Mouse (Mus musculus) frontal cortex, postnatal 36 days (tissue): ENCODE measurements around the gene Tas2r126.
"Not testable (repeated sequence)": the region's sequence is repeated elsewhere in the genome, so short reads cannot be mapped to it uniquely, and the experiment has no call there.

Source experiments
- DNase-seq, 2 experiments: peaks; one replicate each; pipeline ENCODE4 v3.0.0; 2022; ENCODE audit warnings: low spot score in 2 of 2

Tas2r126 gene

DNA sequence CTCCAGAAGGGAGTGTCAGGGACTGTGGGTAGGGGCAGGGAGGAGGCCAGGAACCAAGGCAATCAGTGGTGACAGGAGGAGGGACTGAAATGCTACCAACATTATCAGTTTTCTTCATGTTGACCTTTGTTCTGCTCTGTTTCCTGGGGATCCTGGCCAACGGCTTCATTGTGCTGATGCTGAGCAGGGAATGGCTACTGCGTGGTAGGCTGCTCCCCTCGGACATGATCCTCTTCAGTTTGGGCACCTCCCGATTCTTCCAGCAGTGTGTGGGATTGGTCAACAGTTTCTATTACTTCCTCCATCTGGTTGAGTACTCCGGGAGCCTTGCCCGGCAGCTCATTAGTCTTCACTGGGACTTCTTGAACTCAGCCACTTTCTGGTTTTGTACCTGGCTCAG lies at the start of gene Tas2r126:
Gene Tas2r126, plus strand, starts transcription at position 90 of the 400 bp plus-strand sequence.
- no peak for DNase-seq

DNA sequence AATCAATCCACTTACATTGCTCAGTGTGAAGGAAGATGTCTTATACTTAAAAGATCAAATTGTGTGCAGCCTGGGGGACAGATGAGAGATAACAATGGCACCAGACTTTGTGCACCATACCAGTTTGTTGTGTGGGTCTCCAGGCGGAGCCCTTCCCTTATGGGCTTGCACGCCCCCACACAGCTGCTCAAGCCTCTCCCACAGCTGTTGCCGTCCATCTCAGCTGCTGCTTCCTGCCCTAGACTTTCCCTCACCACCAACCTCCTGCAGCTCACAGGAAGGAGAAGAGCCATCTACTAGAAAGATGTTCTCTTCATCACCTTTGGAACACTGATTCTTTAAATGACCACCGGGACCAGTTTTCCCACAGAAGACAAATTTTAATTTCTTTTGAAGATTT lies 48.7 kb upstream of the Tas2r126 start:
- DNase-seq = peak in 1 of 2 experiments; percentile 45

DNA sequence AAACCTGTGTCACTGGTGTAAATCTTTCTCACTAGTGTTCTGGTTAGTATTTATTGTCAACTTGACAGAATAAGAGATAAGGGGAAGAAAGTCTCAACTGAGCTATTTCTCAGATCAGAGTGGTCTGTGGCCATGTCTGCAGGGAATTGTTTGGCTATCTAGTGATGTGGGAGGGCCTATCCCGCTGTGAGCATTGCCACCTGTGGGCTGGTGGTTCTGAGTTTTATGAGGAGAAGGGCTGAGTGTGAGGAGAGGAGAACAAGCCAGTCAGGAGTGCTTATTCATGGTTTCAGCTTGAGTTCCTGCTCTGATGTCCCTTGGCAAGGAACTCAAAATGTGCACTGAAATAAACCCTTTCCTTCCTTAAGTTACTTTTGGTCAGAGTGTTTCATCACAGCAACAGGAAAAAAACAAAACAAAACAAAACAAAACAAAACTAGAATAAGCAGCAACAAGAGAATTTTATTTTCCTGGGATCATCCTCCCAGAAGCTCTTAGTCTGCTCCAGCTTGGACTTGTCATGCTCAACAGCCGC lies 42.5 kb upstream of the Tas2r126 start:
- DNase-seq = no peak

DNA sequence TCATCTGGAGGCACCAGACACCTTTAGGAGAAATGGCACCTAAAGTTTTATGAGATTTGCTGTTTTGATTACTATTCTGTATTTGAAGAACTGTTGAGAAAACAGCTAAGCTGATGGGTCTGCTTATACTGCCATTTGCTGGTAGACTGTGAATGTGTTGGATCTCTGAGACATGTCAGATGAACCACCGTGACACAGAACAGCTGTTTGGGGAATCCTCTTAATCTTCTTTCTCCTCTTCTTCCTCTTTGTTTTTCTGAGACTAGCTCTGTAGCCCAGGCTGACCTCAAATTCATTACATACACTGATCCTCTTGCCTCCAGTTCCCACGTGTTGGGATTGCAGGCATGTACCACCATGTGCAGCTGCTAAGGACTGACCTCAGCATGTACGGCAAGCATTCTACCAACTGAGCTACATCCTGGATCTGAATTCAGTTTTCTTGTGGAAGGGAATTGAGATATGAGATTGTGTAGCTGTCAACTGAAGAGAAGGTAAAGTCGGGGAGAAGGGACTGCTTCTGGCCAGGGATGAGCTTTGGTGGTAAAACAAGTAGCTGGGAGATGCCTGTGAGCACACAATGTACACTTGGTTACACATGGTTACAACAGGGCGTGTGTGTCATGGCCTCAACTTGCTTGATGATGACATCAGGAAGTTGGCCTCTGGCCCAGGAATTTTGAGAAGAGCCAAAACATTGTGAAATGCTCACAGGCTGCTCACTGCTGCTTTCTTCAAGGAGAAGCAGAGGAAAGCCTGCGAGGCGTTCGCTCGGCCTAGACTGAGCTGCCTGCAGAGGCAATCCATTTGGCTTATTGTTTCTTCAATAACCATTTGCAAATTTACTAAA lies 38.1 kb upstream of the Tas2r126 start:
- DNase-seq = peak in 1 of 2 experiments; percentile 28

DNA sequence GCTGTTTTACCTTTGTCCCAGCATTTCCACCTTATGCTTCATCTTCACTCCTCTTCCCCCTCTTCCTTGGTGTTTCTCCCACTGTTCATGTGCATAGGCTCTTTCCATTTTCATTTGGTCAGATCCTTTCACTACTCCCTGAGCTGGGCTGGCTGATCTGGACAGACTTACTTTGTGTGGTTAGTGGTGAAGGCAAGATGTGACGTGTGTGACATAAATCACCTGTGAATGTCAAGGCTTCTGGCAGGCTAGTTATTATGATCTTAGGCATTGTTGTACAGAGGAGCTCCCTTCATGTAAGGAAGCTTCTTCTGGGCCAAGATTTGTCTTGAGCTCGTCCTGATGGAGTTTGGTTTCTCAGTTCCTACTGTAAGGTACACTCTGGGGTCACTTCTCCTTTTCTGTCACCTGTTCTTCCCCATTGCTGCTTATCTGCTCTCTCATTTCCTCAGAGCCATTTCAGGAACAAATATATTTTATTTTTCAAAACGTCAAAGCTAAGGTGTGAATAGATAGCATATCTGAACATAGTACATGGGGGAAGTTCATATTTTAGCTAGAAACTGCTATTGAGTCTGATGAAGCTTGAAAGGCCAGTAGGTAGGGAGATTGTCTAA lies 37.2 kb upstream of the Tas2r126 start:
- no peak for DNase-seq

DNA sequence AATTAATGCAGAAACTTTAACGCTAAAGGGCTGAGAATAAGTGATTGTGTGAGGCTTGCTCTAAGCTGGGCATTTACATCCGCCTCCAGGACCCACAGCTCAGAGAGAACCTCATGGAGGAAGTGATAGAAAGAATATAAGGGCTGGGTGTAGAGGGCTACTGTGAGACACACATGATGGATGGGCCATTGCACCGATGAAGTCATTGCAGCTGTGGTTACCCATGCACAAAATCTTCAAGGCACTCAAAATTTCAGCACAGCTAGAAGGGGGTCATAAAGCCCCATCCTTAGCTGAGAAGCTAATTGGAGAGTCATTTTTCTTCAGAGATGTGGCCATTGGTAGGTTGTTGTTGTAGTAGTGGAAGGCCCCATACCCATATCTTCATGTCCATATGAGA lies 36.0 kb upstream of the Tas2r126 start:
- DNase-seq = no peak

DNA sequence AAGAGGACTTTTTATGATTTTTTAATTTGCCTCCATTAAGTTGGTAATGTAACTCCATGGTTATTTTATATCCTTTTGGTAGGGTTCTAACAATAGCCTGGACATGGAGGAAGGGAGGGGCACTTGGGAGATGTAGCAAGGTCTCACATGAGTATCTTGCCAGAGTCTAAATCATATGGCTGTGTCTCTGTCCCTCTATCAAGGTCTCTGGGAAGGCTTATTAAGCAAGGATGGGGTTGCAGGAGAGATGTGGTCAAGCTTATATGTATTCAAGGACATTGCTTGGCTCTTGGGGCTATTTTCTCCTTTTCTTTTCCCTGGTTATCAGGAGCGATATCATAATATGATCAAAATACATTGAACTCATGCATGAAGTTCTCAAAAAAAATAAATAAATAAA lies 35.3 kb upstream of the Tas2r126 start:
- no peak for DNase-seq

DNA sequence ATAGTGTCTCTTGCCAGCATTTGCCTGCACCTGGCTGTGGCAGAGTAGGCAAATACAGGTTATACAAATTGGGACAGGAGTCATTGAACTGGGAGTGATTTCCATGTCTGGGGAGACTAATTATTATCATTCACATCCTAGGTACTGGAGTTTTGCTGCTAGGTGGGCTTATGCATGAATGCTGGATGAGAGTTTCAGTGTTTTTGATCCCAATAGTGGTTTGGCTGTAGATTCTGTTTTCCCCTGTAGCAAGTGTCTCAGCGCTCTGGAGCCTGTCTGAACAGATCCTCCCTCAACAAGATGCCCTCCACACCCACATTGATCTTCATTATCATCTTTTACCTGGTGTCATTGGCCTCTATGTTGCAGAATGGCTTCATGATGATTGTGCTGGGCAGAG lies 34.4 kb upstream of the Tas2r126 start, which contains the start of gene Tas2r143:
Gene Tas2r143, plus strand, starts transcription at position 301 of the 400 bp plus-strand sequence.
- DNase-seq = no peak

DNA sequence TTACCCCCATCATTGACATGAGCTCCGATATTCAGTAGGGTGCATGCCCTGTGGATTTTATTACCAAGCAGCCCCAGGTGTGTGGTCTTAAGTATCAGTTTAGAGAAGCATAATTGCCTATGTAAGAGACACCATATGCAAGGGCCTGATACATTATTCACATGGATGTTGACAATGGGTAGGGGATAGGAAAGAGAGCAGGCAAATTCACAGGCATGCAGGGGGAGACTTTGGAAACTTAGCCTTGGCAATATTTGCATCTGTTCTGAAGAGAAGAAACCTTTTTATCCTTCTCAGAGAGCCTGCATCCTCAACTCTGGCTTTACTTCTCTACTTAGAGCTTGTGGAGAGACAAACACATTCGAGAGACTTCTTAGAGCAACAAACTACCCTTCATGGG lies 29.2 kb upstream of the Tas2r126 start, which contains the start of gene Tas2r135:
Gene Tas2r135, plus strand, starts transcription at position 301 of the 400 bp plus-strand sequence.
- DNase-seq = no peak

DNA sequence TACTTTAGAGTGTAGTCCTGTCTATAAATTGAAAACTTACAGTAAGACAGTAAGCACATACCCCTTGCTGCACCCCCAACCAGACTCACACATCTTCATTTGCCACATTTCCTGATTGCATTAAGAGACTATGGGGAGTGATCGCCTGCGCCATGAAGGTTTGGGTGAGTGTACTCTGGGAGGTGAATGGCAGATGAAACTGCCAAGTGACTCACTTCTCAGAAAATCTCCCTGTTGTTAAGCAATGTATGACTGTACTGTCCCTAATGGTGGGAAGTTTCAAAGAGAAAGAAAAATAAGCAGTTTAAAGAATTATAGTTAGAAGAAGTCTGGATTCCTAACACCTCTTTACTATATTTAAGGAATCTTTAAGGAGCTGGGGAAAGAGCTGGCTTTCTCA lies 14.9 kb upstream of the Tas2r126 start:
- DNase-seq = no peak

DNA sequence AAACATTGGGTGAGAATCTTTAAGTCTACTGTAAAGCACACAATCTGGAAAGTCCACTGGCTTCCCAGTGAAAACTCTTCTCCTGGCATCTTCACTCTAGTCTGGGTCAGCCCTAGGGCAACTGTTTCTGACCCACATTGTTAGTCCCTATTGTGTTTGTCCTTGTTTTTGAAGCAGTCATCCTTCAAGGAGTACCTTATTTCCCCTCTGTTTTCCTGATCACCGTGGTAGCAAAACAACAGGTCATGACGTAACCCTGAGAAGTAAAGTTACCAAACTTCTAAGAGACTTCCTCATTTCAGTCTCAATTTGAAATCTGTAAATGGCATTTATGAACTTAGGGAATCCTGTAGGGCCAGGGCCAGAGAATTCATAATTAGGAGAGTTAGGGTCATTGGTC lies 12.9 kb upstream of the Tas2r126 start:
- DNase-seq = no peak

DNA sequence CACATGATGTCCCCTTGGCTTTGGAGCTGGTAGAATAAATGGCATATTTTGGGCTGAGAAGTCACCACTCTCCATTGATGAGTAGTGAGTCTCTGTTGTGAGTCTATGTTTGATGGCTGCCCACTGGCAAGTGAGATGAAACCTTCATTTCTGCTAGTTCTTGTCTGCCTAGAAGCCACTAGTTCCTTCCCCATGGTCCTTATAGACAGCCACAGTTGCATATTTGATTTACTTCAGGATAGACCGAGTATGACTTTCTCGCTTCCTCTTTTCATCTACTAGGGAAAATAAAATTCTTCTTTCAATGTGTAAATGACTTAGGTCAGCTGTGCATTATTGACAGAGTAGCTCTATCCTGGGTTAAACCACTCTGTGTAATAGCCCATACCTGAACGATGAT lies 9.9 kb upstream of the Tas2r126 start:
- no peak for DNase-seq

DNA sequence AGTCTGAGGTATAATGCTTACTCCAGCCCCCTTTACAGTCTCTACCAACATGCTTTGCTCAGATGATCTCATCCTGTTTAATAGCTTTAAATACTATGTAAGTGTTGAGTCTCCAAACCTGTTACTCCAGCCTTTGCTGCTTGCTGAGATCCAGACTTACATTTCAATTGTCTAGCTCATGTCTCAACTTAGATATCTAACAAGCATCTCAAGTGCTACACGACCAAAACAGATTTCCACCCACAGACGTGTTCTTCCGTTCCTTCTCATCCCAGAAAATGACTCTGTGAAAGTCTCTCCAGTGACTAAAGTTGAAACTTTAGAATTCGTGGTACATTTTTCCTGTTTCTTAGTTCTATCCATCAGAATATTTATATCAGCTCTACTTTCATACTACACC lies 8.0 kb upstream of the Tas2r126 start:
- DNase-seq = peak in 1 of 2 experiments; percentile 26

DNA sequence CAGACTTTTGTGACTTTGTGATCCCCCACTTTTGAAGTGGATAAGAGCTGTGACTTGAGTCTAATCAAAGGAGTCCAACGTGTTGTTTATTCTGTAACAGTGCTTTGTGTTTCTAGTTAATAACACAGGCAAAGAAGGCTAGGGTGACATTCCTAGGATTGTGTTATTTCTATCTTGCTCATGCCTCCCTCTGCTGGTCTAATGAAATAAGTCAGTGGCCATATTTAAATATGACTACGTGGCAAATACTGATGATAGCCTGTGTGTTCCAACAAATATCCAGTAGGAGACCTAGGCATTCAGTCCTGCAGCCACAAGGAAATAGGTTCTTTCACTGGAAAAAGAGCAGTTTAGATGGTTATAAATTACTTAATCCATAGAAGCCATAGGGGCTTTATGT lies 781 bp upstream of the Tas2r126 start:
- DNase-seq = no peak

DNA sequence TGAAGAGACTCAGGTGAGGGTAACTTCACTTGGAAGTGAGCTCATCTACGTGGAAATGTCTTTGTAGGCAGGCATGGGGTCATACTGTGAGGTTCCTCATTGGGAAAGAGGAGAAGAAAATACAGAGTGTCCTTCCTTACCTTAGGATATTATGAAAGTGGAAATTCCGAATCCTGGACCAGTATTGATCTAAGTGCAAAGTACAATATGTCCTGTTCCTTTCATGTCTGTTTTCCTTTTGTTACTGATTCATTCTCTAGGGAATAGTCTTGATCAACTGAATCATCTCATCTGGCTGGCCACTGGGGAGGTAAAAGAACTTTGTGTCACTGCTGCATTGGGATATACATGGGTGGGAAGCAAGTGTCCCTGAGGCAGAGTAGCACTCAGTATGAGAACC lies 1.2 kb downstream of the Tas2r126 start:
- DNase-seq = no peak

DNA sequence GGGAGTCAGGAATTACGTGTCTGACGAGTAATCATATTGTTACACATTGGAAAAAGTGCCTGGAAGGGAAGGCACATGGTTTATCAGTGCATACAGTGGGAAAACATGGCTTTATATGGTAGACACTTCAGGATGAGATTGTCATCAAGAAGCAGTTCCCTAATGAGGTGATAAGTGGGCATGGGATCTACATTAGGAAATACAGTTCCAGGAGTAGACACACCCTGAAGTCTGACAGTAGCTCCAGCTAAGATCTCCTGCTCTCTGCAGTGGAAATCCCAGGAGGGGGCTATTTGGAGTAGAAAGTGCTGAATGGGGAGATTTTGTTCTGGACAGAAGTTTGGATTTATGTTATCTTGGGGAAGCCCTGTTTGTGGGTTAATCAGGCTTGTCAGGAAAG lies 7.1 kb downstream of the Tas2r126 start:
- no peak for DNase-seq

DNA sequence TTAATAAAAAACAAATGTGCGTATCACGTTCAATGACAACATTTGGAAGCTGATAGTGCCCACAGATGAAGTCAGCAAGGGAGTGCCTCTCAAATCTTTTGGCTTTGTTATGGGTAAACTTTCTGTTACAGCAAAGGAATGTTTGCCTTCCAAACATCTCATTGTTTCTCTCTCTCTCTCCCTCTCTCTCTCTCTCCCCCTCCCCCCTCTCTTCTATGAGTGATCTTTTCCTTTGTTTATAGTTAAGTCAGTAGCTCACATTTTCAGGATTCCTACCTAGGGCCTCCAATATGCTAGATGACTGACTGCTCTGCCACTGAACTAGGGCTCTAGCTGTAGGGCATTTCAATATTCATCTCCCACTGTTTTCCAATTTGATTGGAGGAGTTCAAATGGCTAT lies 10.2 kb downstream of the Tas2r126 start:
- DNase-seq = no peak

DNA sequence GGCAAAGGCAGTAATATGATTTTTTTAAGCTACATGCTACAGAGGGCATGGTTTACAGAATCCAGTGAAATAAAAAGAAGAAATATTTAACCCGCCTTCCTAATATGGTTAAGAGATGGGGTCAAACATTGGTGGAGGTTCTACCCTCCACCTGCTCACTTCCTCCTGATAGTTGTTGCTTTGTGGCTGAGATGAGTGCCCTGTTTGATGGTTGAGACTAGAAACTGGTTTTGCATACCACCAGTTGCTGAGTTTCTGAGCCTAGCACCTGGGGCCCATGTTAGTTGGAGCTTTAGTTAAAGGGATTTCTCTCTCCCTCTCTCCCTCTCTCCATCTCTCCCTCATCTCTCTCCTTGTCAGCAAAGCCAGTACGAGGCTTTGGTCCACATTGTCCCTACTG lies 13.0 kb downstream of the Tas2r126 start:
- no peak for DNase-seq

DNA sequence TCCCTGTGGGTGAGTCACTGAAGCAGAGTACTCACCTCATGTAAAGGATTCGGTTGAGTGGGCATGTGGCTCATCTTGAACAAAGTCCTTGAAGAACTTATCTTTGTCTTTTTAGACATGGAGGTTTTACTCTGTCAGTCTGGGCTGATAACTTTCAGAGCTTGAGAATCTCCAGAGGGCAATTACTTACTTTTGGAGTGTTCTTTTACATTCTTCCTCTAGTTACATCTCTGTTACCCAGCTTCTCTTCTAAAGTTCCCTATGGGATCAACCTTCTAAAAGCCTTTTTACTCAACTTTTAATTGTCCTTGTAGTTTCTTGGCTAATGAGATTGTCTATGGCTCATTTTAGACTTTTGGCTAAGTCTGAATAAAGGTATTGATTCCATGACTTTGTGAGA lies 30.8 kb downstream of the Tas2r126 start, which contains the start of gene Olfr458:
Gene Olfr458, minus strand, starts transcription at position 101 of the 400 bp plus-strand sequence.
- DNase-seq = no peak

DNA sequence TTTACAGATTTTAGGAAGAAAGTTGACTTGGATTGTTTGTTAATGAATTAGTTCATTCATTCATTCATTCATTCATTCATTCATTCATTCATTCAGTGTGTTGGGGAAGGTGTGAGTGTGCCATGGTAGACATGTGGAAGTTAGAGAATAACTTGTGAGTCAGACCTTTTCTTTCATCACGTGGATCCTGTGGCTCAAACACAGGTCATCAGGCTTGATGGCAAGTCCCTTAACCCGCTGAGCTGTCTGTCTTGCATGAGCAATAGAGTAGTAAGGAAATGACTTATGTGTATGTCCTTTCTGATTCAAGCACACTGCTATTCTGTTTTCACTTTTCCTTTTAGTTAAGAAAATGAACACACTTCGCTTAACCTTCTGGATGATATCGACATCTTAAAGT lies 36.2 kb downstream of the Tas2r126 start:
- DNase-seq = no peak

DNA sequence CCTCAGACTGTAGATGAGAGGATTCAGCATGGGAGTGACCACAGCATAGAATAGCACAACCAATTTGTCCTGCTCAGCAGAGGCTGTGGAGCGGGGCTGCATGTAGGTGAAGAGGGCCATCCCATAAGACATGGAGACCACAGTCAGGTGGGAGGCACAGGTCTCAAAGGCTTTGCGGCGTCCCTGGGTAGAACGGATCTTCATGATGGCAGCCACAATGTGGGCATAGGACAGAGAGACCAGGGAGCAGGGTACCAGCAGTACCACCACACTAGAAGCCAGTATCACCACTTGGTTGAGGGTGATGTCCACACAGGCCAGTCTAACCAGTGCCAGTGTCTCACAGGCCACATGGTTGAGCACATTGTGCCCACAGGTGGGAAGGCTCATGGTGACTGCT lies 37.0 kb downstream of the Tas2r126 start:
- DNase-seq = not testable (repeated sequence)

DNA sequence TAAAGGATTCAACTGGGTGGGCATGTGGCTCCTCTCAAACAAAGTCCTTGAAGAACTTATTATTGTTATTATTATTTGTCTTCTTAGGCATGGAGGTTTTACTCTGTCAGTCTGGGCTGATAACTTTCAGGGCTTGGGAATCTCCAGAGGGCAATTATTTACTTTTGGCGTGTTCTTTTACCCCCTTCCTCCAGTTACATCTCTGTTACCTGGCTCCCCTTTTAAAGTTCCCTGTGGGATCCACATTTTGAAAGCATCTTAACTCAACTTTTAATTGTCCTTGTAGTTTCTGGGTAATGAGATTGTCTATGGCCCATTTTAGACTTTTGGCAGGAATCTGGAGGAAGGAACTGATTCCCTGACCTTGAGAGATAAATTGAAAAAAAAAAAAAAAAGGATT lies 41.9 kb downstream of the Tas2r126 start, which contains the start of gene Olfr457:
Gene Olfr457, minus strand, starts transcription at position 101 of the 400 bp plus-strand sequence.
- DNase-seq = no peak

DNA sequence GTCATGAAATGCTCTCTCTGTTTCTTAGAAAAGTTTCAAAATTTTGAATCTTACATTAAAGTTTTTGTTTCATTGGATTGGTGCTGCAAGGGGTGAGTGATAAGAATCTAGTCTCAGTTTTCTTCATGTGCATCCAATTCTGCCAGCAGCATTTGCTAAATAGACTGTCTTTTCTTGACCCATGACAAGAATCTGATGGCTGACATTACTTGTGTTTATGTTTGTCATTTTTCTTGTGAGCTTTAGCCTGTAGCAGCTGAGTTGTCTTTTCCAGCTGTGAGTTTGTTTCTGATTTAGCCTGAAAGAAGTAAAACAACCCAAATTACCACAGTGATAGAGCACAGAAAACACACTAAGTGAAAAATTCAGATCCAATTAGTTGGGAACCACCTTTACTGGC lies 50.3 kb downstream of the Tas2r126 start:
- DNase-seq = no peak
